Comparison of ENCODE assay signal across 9 mouse cellular contexts in genomic region chr8:88922840-88923239, GRCm38 (mm10).
DNase-seq lines count a peak whose midpoint lies in the region; ATAC-seq and TF ChIP-seq lines count a peak whose summit lies in the region.
"Had no signal": no experiment of that assay in that cellular context is flagged by ENCODE, and none has a peak within 500 bp of the region (broad histone marks: within the 10 kb centered on the region; RNA-seq: fewer than 3 reads in every experiment).

No protein-coding gene starts in this region.

- H3K27me3 ChIP-seq in heart, embryonic 14.5 days (ENCODE audit: control insufficient read depth, insufficient read depth, low read length): peaks cover 23% of the 10 kb centered on the region
- no peaks in the 10 kb centered on the region for H3K27me3 ChIP-seq in liver, embryonic 14.5 days (ENCODE audit: control insufficient read depth, insufficient read depth, low read length)
- H3K27me3 ChIP-seq in stomach, postnatal 0 days (ENCODE audit: control insufficient read depth, insufficient read depth, low read length): no peaks in the 10 kb centered on the region
- H3K27me3 ChIP-seq in embryonic facial prominence, embryonic 10.5 days (replicated peaks; ENCODE audit: low read depth, poor library complexity, severe bottlenecking): no peaks in the 10 kb centered on the region
- H3K27me3 ChIP-seq in thymus, adult 2 months (ENCODE audit: control insufficient read depth, insufficient read depth, low read length): no peaks in the 10 kb centered on the region
- H3K27me3 ChIP-seq: midbrain, embryonic 13.5 days had no signal

- no peak for TF ChIP-seq POLR2A in thymus, adult 2 months (IDR thresholded peaks at IDR 0.05; ENCODE audit: control insufficient read depth, extremely low read depth, insufficient read depth, low read length, poor library complexity)

- H3K9me3 ChIP-seq in heart, embryonic 14.5 days (ENCODE audit: control insufficient read depth, low read length): no peaks in the 10 kb centered on the region
- no peaks in the 10 kb centered on the region for H3K9me3 ChIP-seq in liver, embryonic 14.5 days (ENCODE audit: control insufficient read depth, low read length)
- no peaks in the 10 kb centered on the region for H3K9me3 ChIP-seq in stomach, postnatal 0 days (ENCODE audit: control insufficient read depth, low read length)
- no peaks in the 10 kb centered on the region for H3K9me3 ChIP-seq in embryonic facial prominence, embryonic 10.5 days
- H3K9me3 ChIP-seq: midbrain, embryonic 13.5 days had no signal

- peak; percentile 4 for DNase-seq in ovary, adult 18-20 months (ENCODE audit: low spot score)
- no peak for DNase-seq in ovary, postnatal 14 days (ENCODE audit: low spot score)
- DNase-seq in liver, embryonic 14.5 days (ENCODE audit: low read depth in 3 of 3, low spot score in 3 of 3): peak in 2 of 3 experiments; percentile 12 to 22
- peak; percentile 91 for DNase-seq in stomach, postnatal 0 days (ENCODE audit: low spot score)
- DNase-seq in embryonic facial prominence, embryonic 10.5 days (ENCODE audit: low spot score): no peak
- no peak for DNase-seq in layer of hippocampus, postnatal 36 days
- no peak for DNase-seq in thymus, adult 2 months

- WGBS in heart, embryonic 14.5 days: 32% methylated on average over 7 of the region's 7 CpGs
- WGBS in liver, embryonic 14.5 days (ENCODE audit: insufficient replicate concordance): 59% methylated on average over 7 of the region's 7 CpGs
- WGBS in stomach, postnatal 0 days: 37% methylated on average over 7 of the region's 7 CpGs
- WGBS in embryonic facial prominence, embryonic 10.5 days: 74% methylated on average over 7 of the region's 7 CpGs
- 85% methylated on average over 7 of the region's 7 CpGs for WGBS in thymus, adult 2 months

- no peak overlapping the region for H3K4me2 ChIP-seq in heart, embryonic 14.5 days (ENCODE audit: low read length)
- H3K4me2 ChIP-seq in liver, embryonic 14.5 days (ENCODE audit: low read depth): no peak overlapping the region
- no peak overlapping the region for H3K4me2 ChIP-seq in stomach, postnatal 0 days (replicated peaks; ENCODE audit: low read depth)
- H3K4me2 ChIP-seq: midbrain, embryonic 13.5 days had no signal

- no peak for TF ChIP-seq EP300 in liver, embryonic 14.5 days (IDR thresholded peaks at IDR 0.05; ENCODE audit: low read depth)
- TF ChIP-seq EP300 in stomach, postnatal 0 days (optimal IDR thresholded peaks at IDR 0.05): no peak

- H3K9ac ChIP-seq in heart, embryonic 14.5 days (ENCODE audit: low read length): no peak overlapping the region
- no peak overlapping the region for H3K9ac ChIP-seq in liver, embryonic 14.5 days (replicated peaks)
- no peak overlapping the region for H3K9ac ChIP-seq in stomach, postnatal 0 days (ENCODE audit: low read length)
- H3K9ac ChIP-seq: midbrain, embryonic 13.5 days had no signal

- no peak overlapping the region for H3K4me3 ChIP-seq in heart, embryonic 14.5 days (ENCODE audit: control insufficient read depth in 1 of 2, insufficient read depth in 1 of 2, low read depth in 1 of 2, low read length in 2 of 2)
- H3K4me3 ChIP-seq in liver, embryonic 14.5 days (ENCODE audit: insufficient read depth in 1 of 2, low read depth in 2 of 2, low read length in 2 of 2): no peak overlapping the region
- no peak overlapping the region for H3K4me3 ChIP-seq in stomach, postnatal 0 days (ENCODE audit: low read depth, low read length)
- no peak overlapping the region for H3K4me3 ChIP-seq in embryonic facial prominence, embryonic 10.5 days
- H3K4me3 ChIP-seq in thymus, adult 2 months (ENCODE audit: control insufficient read depth, insufficient read depth, low read length): no peak overlapping the region
- H3K4me3 ChIP-seq: midbrain, embryonic 13.5 days had no signal

- no peaks in the 10 kb centered on the region for H3K36me3 ChIP-seq in heart, embryonic 14.5 days (ENCODE audit: control insufficient read depth, insufficient read depth, low read length)
- no peaks in the 10 kb centered on the region for H3K36me3 ChIP-seq in liver, embryonic 14.5 days (replicated peaks; ENCODE audit: control insufficient read depth, insufficient read depth, low read depth)
- H3K36me3 ChIP-seq in stomach, postnatal 0 days (ENCODE audit: control insufficient read depth, insufficient read depth, low read length): no peaks in the 10 kb centered on the region
- no peaks in the 10 kb centered on the region for H3K36me3 ChIP-seq in embryonic facial prominence, embryonic 10.5 days (replicated peaks)
- no peaks in the 10 kb centered on the region for H3K36me3 ChIP-seq in thymus, adult 2 months (ENCODE audit: control insufficient read depth, insufficient read depth, low read length)
- H3K36me3 ChIP-seq: midbrain, embryonic 13.5 days had no signal

- no peak for TF ChIP-seq CTCF in liver, embryonic 14.5 days (IDR thresholded peaks at IDR 0.05; ENCODE audit: low read depth)
- no peak for TF ChIP-seq CTCF in stomach, postnatal 0 days (IDR thresholded peaks at IDR 0.05; ENCODE audit: low read depth)
- TF ChIP-seq CTCF in thymus, adult 2 months (IDR thresholded peaks at IDR 0.05; ENCODE audit: borderline replicate concordance, control insufficient read depth, extremely low read depth, insufficient read depth, low read length, poor library complexity): no peak

- peak; percentile 75 for ATAC-seq in heart, embryonic 14.5 days (ENCODE audit: insufficient number of reproducible peaks, insufficient read depth, low FRiP score, low read depth)
- no peak for ATAC-seq in liver, embryonic 14.5 days (ENCODE audit: insufficient read depth)
- peak; percentile 83 for ATAC-seq in stomach, postnatal 0 days (ENCODE audit: low FRiP score, low TSS enrichment)
- ATAC-seq: midbrain, embryonic 13.5 days had no signal

- H3K27ac ChIP-seq in heart, embryonic 14.5 days (replicated peaks in 1 of 2; ENCODE audit: control insufficient read depth in 1 of 2, insufficient read depth in 1 of 2, low read depth in 2 of 2, low read length in 2 of 2): peak overlapping the region; percentile 79 to 90
- H3K27ac ChIP-seq in liver, embryonic 14.5 days: no peak overlapping the region
- no peak overlapping the region for H3K27ac ChIP-seq in stomach, postnatal 0 days (replicated peaks)
- H3K27ac ChIP-seq in embryonic facial prominence, embryonic 10.5 days (replicated peaks): no peak overlapping the region
- H3K27ac ChIP-seq in thymus, adult 2 months (ENCODE audit: control insufficient read depth, insufficient read depth, low read length): no peak overlapping the region
- H3K27ac ChIP-seq: midbrain, embryonic 13.5 days had no signal

- H3K4me1 ChIP-seq in heart, embryonic 14.5 days (ENCODE audit: control insufficient read depth in 2 of 2, insufficient read depth in 2 of 2, low read length in 2 of 2): peaks cover 11 to 16% of the 10 kb centered on the region in 2 experiments
- 0 out of 4 replicates have a peak, but pooled peaks cover 0 to 2% of the 10 kb centered on the region in 2 experiments for H3K4me1 ChIP-seq in liver, embryonic 14.5 days (replicated peaks; ENCODE audit: control insufficient read depth in 2 of 2, insufficient read depth in 2 of 2, low read length in 1 of 2)
- H3K4me1 ChIP-seq in stomach, postnatal 0 days (replicated peaks; ENCODE audit: control insufficient read depth, insufficient read depth): no peaks in the 10 kb centered on the region
- H3K4me1 ChIP-seq in embryonic facial prominence, embryonic 10.5 days: peaks cover 8% of the 10 kb centered on the region
- no peaks in the 10 kb centered on the region for H3K4me1 ChIP-seq in thymus, adult 2 months (replicated peaks; ENCODE audit: control insufficient read depth, insufficient read depth, low read length)

Comparison
In these comparisons a context has a peak if more than half of its experiments do, and no peak if none do; other contexts are left out.
1. DNase-seq: peak in ovary, adult 18-20 months (single experiment), liver, embryonic 14.5 days (2 of 3) and stomach, postnatal 0 days (single experiment); none in ovary, postnatal 14 days (single experiment), embryonic facial prominence, embryonic 10.5 days (single experiment), layer of hippocampus, postnatal 36 days (0 of 2) and thymus, adult 2 months (single experiment).
2. H3K27ac ChIP-seq: peak in heart, embryonic 14.5 days (2 of 2); none in liver, embryonic 14.5 days (single experiment), stomach, postnatal 0 days (single experiment), embryonic facial prominence, embryonic 10.5 days (single experiment) and thymus, adult 2 months (single experiment).